Mouse (Mus musculus) central nervous system, embryonic 11.5 days (tissue): ENCODE results near the gene Fbxl12. TPM values are rescaled to one million over a fixed set of nuclear protein-coding genes. Genes with fewer than 3 reads are reported as not detected.

ENCODE experiments used
- polyA plus RNA-seq: library from polyadenylated mRNA; depleted of rRNA; stranded (reverse); fragments of >200 nt; gene quantifications from 2 replicates; pipeline ENCODE4 v1.2.3, GENCODE M21; 2012; rRNA removed

Fbxl12 gene
- polyA plus RNA-seq, result 23.0 and 30.5 TPM in 2 replicates

DNA sequence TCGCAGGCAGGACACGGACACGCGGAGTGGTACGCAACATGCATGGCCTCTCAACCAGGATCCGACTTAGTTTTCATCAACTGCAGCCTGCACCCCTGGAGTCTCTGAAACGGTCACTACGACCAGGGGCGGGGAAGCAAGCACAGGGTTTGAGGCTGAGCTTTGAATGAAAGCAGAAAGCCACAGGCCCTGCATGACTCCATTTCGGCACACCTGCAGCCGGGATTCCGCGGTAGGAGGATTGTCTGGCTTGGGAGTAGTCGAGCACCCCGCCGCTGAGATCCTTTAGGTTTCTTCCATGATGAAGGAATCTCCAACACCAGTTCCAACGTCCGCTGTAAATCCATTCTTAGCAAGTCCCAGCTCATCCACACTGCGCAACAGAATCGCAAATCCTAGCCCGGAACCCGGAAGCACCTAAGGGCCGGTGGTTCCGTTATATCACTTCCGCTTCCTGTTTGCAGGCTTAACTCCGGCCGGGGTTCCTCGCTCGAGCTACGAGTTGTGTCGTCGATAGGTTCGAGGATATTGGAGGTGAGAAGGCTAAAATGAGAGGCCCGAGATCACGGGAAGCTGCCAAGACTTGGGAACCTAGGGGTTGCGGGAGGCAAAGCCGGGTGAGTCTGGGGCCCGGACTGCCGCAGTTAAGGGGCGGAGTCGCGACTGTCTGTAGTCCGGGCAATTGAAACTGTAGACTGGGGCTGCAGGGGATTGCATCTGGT is at the start of gene Fbxl12:
Gene Fbxl12 (minus strand): TSS at position 408 of the 722 bp plus-strand sequence.

DNA sequence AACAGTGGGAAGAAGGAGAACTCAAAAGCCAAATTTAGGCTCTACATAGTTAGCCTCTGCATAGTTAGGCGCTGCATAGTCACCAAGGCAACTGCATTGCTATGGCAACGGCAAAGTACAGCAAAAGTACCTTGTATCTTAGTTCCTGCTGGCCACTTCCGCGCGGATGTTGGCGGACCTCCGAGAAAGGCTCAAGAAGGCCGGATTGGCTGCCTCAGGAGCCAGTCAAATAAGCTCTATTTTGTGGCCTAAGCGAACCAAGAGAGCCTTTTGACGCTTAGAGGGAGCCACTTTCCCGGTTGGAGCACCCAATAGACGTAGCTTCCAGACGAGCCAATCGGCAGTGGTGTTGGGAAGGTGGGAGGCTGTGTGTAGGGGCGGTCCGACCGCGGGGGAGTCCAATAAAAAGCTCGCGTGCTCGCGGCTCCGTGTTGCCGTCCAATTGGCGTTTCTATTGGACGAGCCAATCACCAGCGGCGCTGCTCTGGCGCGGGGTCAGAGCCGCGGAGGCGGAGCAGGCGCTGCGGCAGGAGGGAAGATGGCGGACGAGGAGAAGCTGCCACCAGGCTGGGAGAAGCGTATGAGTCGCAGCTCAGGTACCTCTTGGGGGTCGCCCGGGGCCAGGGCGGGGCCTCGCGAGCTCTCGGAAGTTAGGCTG is 7.2 kb upstream of the Fbxl12 start, which contains the start of gene Pin1:
Gene Pin1 (plus strand): TSS at position 494 of the 658 bp plus-strand sequence.

DNA sequence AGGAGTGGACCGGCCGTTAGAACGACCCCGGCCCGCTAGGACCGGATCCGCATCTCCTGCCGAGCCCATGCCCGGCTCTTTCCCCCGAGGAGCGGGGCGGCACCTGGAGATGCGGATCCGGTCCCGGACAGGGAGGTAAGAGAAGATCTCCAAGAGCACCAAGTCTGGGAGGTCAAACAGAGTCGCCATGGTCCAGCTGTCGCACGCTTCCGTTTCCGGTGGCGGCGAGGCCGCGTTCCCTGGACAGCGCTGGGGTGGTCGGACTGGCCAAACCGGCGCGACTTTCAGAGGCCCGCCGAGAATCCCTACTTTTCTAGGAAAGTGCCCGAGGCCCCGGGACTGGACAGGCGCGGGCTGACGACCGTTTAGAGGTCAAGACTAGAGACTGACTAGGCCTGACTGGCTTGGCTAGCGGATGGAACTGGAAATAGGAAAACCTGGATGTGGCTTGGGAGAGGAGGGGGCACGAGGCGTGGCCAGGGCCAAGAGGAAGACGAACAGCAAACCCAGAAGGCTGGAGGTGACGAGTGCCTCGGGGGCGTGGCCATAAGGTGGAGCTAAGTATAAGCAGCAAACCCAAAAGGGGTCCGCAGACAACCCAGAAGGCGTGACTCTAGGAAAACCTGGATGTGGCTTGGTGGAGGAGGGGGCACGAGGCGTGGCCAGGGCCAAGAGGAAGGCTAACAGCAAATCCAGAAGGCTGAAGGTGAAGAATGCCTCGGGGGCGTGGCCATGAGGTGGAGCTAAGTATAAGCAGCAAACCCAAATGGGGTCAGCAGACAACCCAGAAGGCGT is 2.3 kb downstream of the Fbxl12 start, which contains the start of gene Ubl5:
Gene Ubl5 (plus strand): TSS at position 778 of the 795 bp plus-strand sequence.

DNA sequence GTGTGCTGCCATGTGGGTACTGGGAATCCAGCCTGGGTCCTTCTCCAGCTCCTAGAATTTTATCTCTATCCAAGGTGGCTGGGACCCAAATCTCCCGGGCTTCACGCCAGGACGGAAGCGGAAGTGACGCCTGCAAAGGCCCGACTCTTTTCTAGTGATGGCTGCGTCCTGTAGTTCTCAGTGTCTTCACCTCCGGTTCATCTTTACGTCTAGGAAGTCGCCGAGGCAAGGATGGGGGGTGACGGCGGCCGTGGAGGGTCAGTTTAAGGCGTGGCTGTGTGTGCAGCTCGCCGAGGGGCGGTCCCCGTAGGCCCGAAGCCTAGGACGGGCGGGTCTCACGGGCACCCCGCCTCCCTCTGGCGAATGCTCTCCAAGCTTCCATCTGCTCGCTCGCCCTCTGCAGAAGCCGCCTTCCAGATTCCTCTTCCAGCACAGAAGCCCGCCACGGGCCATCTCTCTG is 63.4 kb downstream of the Fbxl12 start, which contains the start of gene Zfp846:
Gene Zfp846 (plus strand): TSS at position 117 of the 460 bp plus-strand sequence.

Other genes with a start within 250 kb of the Fbxl12 start
- 14.0 and 22.5 TPM in 2 replicates for gene Zfp26, start 184.6 kb downstream of the Fbxl12 start, polyA plus RNA-seq
- 22.6 and 29.3 TPM in 2 replicates for gene Zfp426, start 152.0 kb downstream of the Fbxl12 start, polyA plus RNA-seq
- 48.9 and 75.4 TPM in 2 replicates for gene Zfp266, start 123.3 kb downstream of the Fbxl12 start, polyA plus RNA-seq
- gene Zfp846, start 63.5 kb downstream of the Fbxl12 start, polyA plus RNA-seq, result 9.9 and 17.5 TPM in 2 replicates
- gene Ubl5, start 1.9 kb downstream of the Fbxl12 start, polyA plus RNA-seq, result 356 and 496 TPM in 2 replicates
- 21.5 and 33.5 TPM in 2 replicates for gene Pin1, start 7.3 kb upstream of the Fbxl12 start, polyA plus RNA-seq
- 11.8 and 21.4 TPM in 2 replicates for gene Olfm2, start 101.6 kb upstream of the Fbxl12 start, polyA plus RNA-seq
- gene Col5a3, start 170.3 kb upstream of the Fbxl12 start, polyA plus RNA-seq, result 0.58 and 0.86 TPM in 2 replicates
- not detected in 2 replicates for gene Rdh8, start 173.7 kb upstream of the Fbxl12 start, polyA plus RNA-seq
- gene A230050P20Rik, start 223.9 kb upstream of the Fbxl12 start, polyA plus RNA-seq, result 3.6 and 3.9 TPM in 2 replicates
- 3.7 and 4.7 TPM in 2 replicates for gene Angptl6, start 235.0 kb upstream of the Fbxl12 start, polyA plus RNA-seq
- gene Ppan, start 243.4 kb upstream of the Fbxl12 start, polyA plus RNA-seq, result 93.6 and 97.4 TPM in 2 replicates